Mouse (Mus musculus): Measurements from ENCODE around the gene Rrh. TPM values are rescaled to one million over a fixed set of nuclear protein-coding genes. Genes with fewer than 3 reads are reported as not detected.

Rrh gene
- polyA plus RNA-seq, 2 experiments = 0.43 TPM; not detected in 1

DNA sequence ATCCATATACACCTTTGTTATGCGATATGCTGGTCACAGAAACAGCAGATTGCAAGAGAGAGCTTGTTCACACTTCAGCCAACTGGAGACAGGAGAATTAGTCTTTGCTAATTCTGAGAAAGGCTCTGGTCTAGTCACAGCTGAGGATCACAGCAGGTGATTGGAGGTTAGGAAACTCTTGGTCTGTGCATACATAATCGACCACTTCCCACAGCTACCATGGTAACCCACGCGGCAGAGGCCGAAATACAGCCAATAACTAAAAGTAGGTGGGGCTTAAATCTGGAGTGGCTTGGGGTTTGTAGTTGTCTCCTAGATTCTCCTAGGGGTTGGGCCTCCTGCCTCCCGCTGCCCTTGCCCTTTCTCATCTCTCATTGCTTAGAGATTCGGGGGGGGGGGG, 15.6 kb upstream of the Rrh start:
- Histone ChIP-seq H3K4me1 (ENCODE audit: control insufficient read depth, insufficient read depth, low read length) (no peaks in the 10 kb centered on the region), H3K9ac (ENCODE audit: low read depth, low read length, severe bottlenecking) (no peak overlapping the region), H3K4me3 (replicated peaks; ENCODE audit: low read length) (no peak overlapping the region), H3K9me3 (ENCODE audit: control insufficient read depth, low read length) (no peaks in the 10 kb centered on the region), H3K27me3 (ENCODE audit: control insufficient read depth, insufficient read depth, low read length) (no peaks in the 10 kb centered on the region), H3K4me2 (replicated peaks; ENCODE audit: low read depth, low read length, severe bottlenecking) (no peak overlapping the region), H3K27ac (replicated peaks; ENCODE audit: low read depth, low read length) (no peak overlapping the region), H3K36me3 (ENCODE audit: control insufficient read depth, insufficient read depth, low read length) (no peaks in the 10 kb centered on the region)
- ATAC-seq (ENCODE audit: low FRiP score, low read depth) (no peak), DNase-seq (ENCODE audit: low spot score) (no peak)
- 38% methylated on average over 6 of the region's 7 CpGs for WGBS
- no peak for TF ChIP-seq POLR2A (IDR thresholded peaks at IDR 0.05; ENCODE audit: borderline replicate concordance, extremely low read depth, insufficient read depth, insufficient read length)

DNA sequence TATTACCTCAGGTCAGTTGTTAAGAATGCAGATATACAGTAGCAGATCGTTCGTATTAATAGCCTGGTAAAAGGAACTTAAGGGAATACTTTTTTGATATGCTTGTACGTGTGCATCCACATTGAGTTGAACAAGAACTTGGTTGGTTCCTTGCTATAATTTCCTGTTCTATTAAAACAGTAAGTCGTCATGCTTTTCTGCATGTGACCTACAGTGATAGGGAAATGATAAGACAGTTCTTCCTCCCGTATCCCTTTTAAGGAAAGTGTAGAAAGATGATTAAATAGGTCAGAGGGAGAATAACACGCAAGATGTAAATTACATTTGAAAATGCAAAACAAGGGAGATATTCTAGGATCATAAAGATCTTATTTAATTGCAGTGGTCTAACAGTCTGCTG, 14.6 kb upstream of the Rrh start:
- H3K27ac ChIP-seq (replicated peaks; ENCODE audit: low read depth, low read length) = no peak overlapping the region
- H3K27me3 ChIP-seq (ENCODE audit: control insufficient read depth, insufficient read depth, low read length) = no peaks in the 10 kb centered on the region
- no peaks in the 10 kb centered on the region for H3K4me1 ChIP-seq (ENCODE audit: control insufficient read depth, insufficient read depth, low read length)
- ATAC-seq (ENCODE audit: low FRiP score, low read depth) = no peak
- 72% methylated on average over 6 of the region's 6 CpGs for WGBS
- DNase-seq (ENCODE audit: low spot score) = no peak
- H3K9ac ChIP-seq (ENCODE audit: low read depth, low read length, severe bottlenecking) = no peak overlapping the region
- H3K36me3 ChIP-seq (ENCODE audit: control insufficient read depth, insufficient read depth, low read length) = no peaks in the 10 kb centered on the region
- H3K4me3 ChIP-seq (replicated peaks; ENCODE audit: low read length) = no peak overlapping the region
- TF ChIP-seq POLR2A (IDR thresholded peaks at IDR 0.05; ENCODE audit: borderline replicate concordance, extremely low read depth, insufficient read depth, insufficient read length) = no peak
- H3K9me3 ChIP-seq (ENCODE audit: control insufficient read depth, low read length) = no peaks in the 10 kb centered on the region
- H3K4me2 ChIP-seq (replicated peaks; ENCODE audit: low read depth, low read length, severe bottlenecking) = no peak overlapping the region

DNA sequence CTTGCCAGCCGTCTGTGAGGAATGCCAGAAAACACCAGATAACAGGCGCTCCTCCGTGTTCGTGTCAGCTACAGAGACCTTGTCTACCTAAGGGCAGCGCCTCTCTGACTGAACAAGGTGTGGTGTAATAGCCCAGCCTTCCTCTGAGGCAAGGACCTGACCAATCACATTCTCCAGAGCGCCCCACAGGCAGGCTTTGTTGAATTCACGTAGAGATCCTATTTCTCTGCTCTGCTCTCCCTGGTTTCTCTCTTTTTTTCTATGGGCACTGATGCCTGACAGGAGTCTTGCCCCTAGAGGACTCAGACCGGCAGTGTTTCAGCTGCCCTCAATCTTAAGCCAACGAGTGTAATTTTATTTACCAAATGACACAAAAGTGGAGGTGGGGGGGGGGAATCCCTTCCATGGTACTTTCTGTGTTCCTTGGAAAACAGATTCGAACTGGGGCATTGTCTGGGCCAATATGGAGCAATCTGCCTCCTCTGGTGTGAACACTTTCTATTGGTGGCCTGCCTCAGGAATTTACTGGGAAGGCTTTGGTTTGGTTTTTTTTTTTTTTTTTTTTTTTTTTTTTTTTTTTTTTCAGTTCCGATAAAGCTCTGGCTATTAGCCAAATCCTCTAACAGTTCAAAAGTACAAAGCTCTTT, 13.8 kb upstream of the Rrh start:
- ATAC-seq (ENCODE audit: low FRiP score, low read depth) (no peak), DNase-seq (ENCODE audit: low spot score) (no peak)
- no peak for TF ChIP-seq POLR2A (IDR thresholded peaks at IDR 0.05; ENCODE audit: borderline replicate concordance, extremely low read depth, insufficient read depth, insufficient read length)
- H3K4me2 ChIP-seq (replicated peaks; ENCODE audit: low read depth, low read length, severe bottlenecking) = no peak overlapping the region; the same call in 1 of the 2 replicates
- H3K36me3 ChIP-seq (ENCODE audit: control insufficient read depth, insufficient read depth, low read length) = no peaks in the 10 kb centered on the region
- H3K4me1 ChIP-seq (ENCODE audit: control insufficient read depth, insufficient read depth, low read length) = no peaks in the 10 kb centered on the region
- no peaks in the 10 kb centered on the region for H3K9me3 ChIP-seq (ENCODE audit: control insufficient read depth, low read length)
- 22% methylated on average over 11 of the region's 11 CpGs for whole genome bisulfite sequencing
- H3K27ac ChIP-seq (replicated peaks; ENCODE audit: low read depth, low read length) = no peak overlapping the region
- no peak overlapping the region for H3K4me3 ChIP-seq (replicated peaks; ENCODE audit: low read length)
- H3K9ac ChIP-seq (ENCODE audit: low read depth, low read length, severe bottlenecking) = no peak overlapping the region
- no peaks in the 10 kb centered on the region for H3K27me3 ChIP-seq (ENCODE audit: control insufficient read depth, insufficient read depth, low read length)

DNA sequence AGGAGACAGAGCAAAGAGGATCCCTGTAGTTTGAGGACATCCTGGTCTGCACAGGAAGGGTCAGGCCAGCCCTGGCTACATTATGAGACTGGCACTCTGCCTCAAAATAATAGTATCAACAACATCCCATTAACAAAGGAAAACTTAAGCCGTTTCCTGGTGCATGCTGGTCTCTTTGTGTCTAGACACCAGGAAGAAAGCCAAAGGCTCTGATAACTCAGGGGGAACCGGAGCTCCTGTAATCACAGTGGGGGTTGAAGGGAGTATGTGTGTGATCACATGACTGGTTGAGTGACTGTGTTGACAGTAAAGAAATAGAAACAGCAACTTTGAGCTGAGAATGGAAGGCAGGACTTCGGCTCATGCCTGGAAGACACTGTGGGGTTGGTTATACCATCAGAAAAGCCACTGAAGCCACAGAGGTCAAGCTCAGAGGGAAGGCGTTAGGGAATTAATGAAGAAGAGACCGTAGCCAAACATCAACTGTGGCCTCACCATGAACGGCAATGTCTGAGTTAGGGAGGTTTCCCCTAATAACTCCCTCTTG, 13.1 kb upstream of the Rrh start, which contains the start of gene Cfi:
Cfi (plus strand) TSS at position 497 of the 547 bp plus-strand sequence.
- WGBS = 76% methylated on average over 6 of the region's 6 CpGs
- Histone ChIP-seq H3K4me3 (replicated peaks; ENCODE audit: low read length) (no peak within 1 kb of the TSS), H3K4me1 (ENCODE audit: control insufficient read depth, insufficient read depth, low read length) (no peaks in the 10 kb centered on the region), H3K27ac (replicated peaks; ENCODE audit: low read depth, low read length) (no peak within 1 kb of the TSS), H3K36me3 (ENCODE audit: control insufficient read depth, insufficient read depth, low read length) (no peaks in the 10 kb centered on the region), H3K27me3 (ENCODE audit: control insufficient read depth, insufficient read depth, low read length) (no peaks in the 10 kb centered on the region), H3K9me3 (ENCODE audit: control insufficient read depth, low read length) (no peaks in the 10 kb centered on the region), H3K9ac (ENCODE audit: low read depth, low read length, severe bottlenecking) (no peak within 1 kb of the TSS), H3K4me2 (replicated peaks; ENCODE audit: low read depth, low read length, severe bottlenecking) (no peak within 1 kb of the TSS; the same call in 1 of the 2 replicates)
- DNase-seq (ENCODE audit: low spot score) (no peak), ATAC-seq (ENCODE audit: low FRiP score, low read depth) (no peak)
- no peak for TF ChIP-seq POLR2A (IDR thresholded peaks at IDR 0.05; ENCODE audit: borderline replicate concordance, extremely low read depth, insufficient read depth, insufficient read length)

DNA sequence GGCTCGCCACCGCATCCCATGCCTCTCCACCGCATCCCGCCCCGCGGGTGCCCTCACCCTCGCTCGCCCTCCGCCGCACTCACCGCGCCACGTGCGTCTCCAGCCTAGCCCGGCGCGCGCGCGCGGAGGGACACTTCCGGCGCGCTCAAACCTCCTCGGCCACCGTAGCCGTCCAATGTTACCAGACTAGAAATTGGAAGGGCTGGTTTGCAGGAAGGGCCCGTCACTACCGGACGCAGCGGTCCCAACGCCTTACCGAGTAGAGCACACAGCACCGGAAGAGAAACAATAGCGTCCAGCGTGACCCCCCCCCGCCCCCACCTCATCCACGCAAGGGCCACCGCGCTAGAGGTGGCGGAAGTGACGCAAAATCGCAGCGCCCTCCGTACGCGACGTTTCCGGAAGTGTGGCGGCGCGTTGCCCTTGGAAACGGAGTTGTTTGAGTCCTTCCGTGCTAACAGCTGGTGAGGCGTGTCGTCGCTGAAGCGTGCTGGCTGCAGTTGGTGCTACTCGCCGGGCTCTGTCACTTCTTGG, 8.7 kb upstream of the Rrh start, which contains the start of gene Gar1:
Gar1 (minus strand) TSS at position 362 of the 534 bp plus-strand sequence.
- TF ChIP-seq POLR2A (IDR thresholded peaks at IDR 0.05; ENCODE audit: borderline replicate concordance, extremely low read depth, insufficient read depth, insufficient read length) = 0 out of 2 replicates have a peak, but pooled peaks have one; percentile 43
- Histone ChIP-seq H3K4me3 (replicated peaks; ENCODE audit: low read length) (peak within 1 kb of the TSS; percentile 95), H3K4me1 (ENCODE audit: control insufficient read depth, insufficient read depth, low read length) (peaks cover 9% of the 10 kb centered on the region; the same call in 1 of the 2 replicates), H3K27ac (replicated peaks; ENCODE audit: low read depth, low read length) (peak within 1 kb of the TSS; percentile 91), H3K36me3 (ENCODE audit: control insufficient read depth, insufficient read depth, low read length) (peaks cover 13% of the 10 kb centered on the region), H3K9me3 (ENCODE audit: control insufficient read depth, low read length) (no peaks in the 10 kb centered on the region), H3K9ac (ENCODE audit: low read depth, low read length, severe bottlenecking) (peak within 1 kb of the TSS; percentile 80), H3K27me3 (ENCODE audit: control insufficient read depth, insufficient read depth, low read length) (no peaks in the 10 kb centered on the region), H3K4me2 (replicated peaks; ENCODE audit: low read depth, low read length, severe bottlenecking) (peak within 1 kb of the TSS; percentile 69)
- ATAC-seq (ENCODE audit: low FRiP score, low read depth) (peak; percentile 94), DNase-seq (ENCODE audit: low spot score) (peak; percentile 97)
- whole genome bisulfite sequencing = under 1% methylated on average over 59 of the region's 60 CpGs
